Mouse (Mus musculus) layer of hippocampus, postnatal 36 days (tissue): Measurements from ENCODE around the gene Deup1. TPM values are rescaled to one million over a fixed set of nuclear protein-coding genes. Genes with fewer than 3 reads are reported as not detected.

ENCODE experiments used
- DNase-seq, 2 experiments: peaks; one replicate each; pipeline ENCODE4 v3.0.0; 2022
- total RNA-seq, 2 experiments: library from RNA; stranded (reverse); gene quantifications; 2 replicates each; pipeline ENCODE4 v1.2.3; 2021

Deup1 gene
- 1 to 10 TPM in 1 of 2 experiments, under 1 TPM in 1; 0.33 to 1.1 TPM for total RNA-seq

- DNase-seq = peak; percentile 37 to 45
Observed at GRCm38 (mm10) chr9:15627785-15628287, at the start of gene Deup1. Gene Deup1, minus strand, starts transcription at chr9:15627933.

GRCm38 (mm10) chr9:15672251-15672650 is 44.5 kb upstream of the Deup1 start:
- no peak for DNase-seq

- DNase-seq = no peak
Observed at GRCm38 (mm10) chr9:15670002-15670527, 42.3 kb upstream of the Deup1 start.

- DNase-seq = no peak
Observed at GRCm38 (mm10) chr9:15669452-15669851, 41.7 kb upstream of the Deup1 start.

- no peak for DNase-seq
Observed at GRCm38 (mm10) chr9:15664606-15665005, 36.9 kb upstream of the Deup1 start.

GRCm38 (mm10) chr9:15659069-15659468 is 31.3 kb upstream of the Deup1 start:
- DNase-seq = no peak

GRCm38 (mm10) chr9:15658236-15658785 is 30.6 kb upstream of the Deup1 start:
- no peak for DNase-seq

GRCm38 (mm10) chr9:15653036-15653435 is 25.3 kb upstream of the Deup1 start:
- peak; percentile 21 to 30 for DNase-seq

GRCm38 (mm10) chr9:15649977-15650376 is 22.2 kb upstream of the Deup1 start:
- no peak for DNase-seq

- no peak for DNase-seq
Observed at GRCm38 (mm10) chr9:15627384-15627783, 349 bp downstream of the Deup1 start.

GRCm38 (mm10) chr9:15624739-15625138 is 3.0 kb downstream of the Deup1 start:
- no peak for DNase-seq

- no peak for DNase-seq
Observed at GRCm38 (mm10) chr9:15619767-15620166, 8.0 kb downstream of the Deup1 start.

GRCm38 (mm10) chr9:15619020-15619590 is 8.6 kb downstream of the Deup1 start:
- no peak for DNase-seq

GRCm38 (mm10) chr9:15617061-15617460 is 10.7 kb downstream of the Deup1 start:
- DNase-seq = no peak

- DNase-seq = no peak
Observed at GRCm38 (mm10) chr9:15616471-15616870, 11.3 kb downstream of the Deup1 start.

- no peak for DNase-seq
Observed at GRCm38 (mm10) chr9:15609280-15609930, 18.3 kb downstream of the Deup1 start.

GRCm38 (mm10) chr9:15607601-15608000 is 20.1 kb downstream of the Deup1 start:
- no peak for DNase-seq

- DNase-seq = no peak
Observed at GRCm38 (mm10) chr9:15603156-15603555, 24.6 kb downstream of the Deup1 start.

- no peak for DNase-seq
Observed at GRCm38 (mm10) chr9:15600859-15601540, 26.7 kb downstream of the Deup1 start.

GRCm38 (mm10) chr9:15600156-15600858 is 27.4 kb downstream of the Deup1 start:
- no peak for DNase-seq

- DNase-seq = no peak
Observed at GRCm38 (mm10) chr9:15596598-15596997, 31.1 kb downstream of the Deup1 start.

GRCm38 (mm10) chr9:15594148-15594547 is 33.6 kb downstream of the Deup1 start:
- DNase-seq = no peak
